Mouse (Mus musculus) heart, embryonic 15.5 days (tissue): Measurements from ENCODE around the gene Marveld1. TPM values are rescaled to one million over a fixed set of nuclear protein-coding genes. Genes with fewer than 3 reads are reported as not detected.

Experiments used
- ATAC-seq: fragments of 200-750 bp; cut with Nextera tagmentation; replicated peaks from 2 replicates; pipeline ENCODE4 v1.8.0; 2017; ENCODE audit warnings: low read depth, moderate TSS enrichment; ENCODE audit not compliant: insufficient number of reproducible peaks, insufficient read depth, low FRiP score
- H3K27ac ChIP-seq: fragments of 300-500 bp; sonication (generic); 2 replicates; pipeline ENCODE4 v1.5.1; 2015; ENCODE audit warnings: mild to moderate bottlenecking, inconsistent platforms
- H3K27me3 ChIP-seq: fragments of 300-500 bp; sonication (generic); 2 replicates; pipeline ENCODE4 v1.6.1; 2015; ENCODE audit warnings: inconsistent platforms
- H3K36me3 ChIP-seq: fragments of 300-500 bp; sonication (generic); 2 replicates; pipeline ENCODE4 v1.6.1; 2015; ENCODE audit warnings: mild to moderate bottlenecking, inconsistent platforms
- H3K4me1 ChIP-seq: fragments of 300-500 bp; sonication (generic); replicated peaks from 2 replicates; pipeline ENCODE4 v1.6.1; 2015; ENCODE audit warnings: inconsistent platforms
- H3K4me2 ChIP-seq: fragments of 300-500 bp; sonication (generic); 2 replicates; pipeline ENCODE4 v1.6.1; 2015; ENCODE audit warnings: inconsistent platforms, mild to moderate bottlenecking, moderate library complexity
- H3K4me3 ChIP-seq: fragments of 300-500 bp; sonication (generic); 2 replicates; pipeline ENCODE4 v1.5.1; 2015; ENCODE audit warnings: mild to moderate bottlenecking, inconsistent platforms
- H3K9ac ChIP-seq: fragments of 300-500 bp; sonication (generic); 2 replicates; pipeline ENCODE4 v1.6.1; 2015; ENCODE audit warnings: mild to moderate bottlenecking, inconsistent platforms
- H3K9me3 ChIP-seq: fragments of 300-500 bp; sonication (generic); replicated peaks from 2 replicates; pipeline ENCODE4 v1.6.1; 2016; ENCODE audit warnings: inconsistent platforms
- WGBS: fragments of 180-500 bp; shearing (Covaris S2); methylation state at CpG from one replicate; pipeline ENCODE4 v1.1.7; 2015; ENCODE audit warnings: mixed read lengths; 5-methylcytosine and 5-hydroxymethylcytosine counted together
- polyA plus RNA-seq: library from polyadenylated mRNA; unstranded; fragments of >200 nt; fragmentation: Nextera tagmentation; extraction: Ambion mirVana; gene quantifications from 2 replicates; pipeline ENCODE4 v1.2.1, GENCODE M21; 2015

Gene Marveld1
- polyA plus RNA-seq, 1 experiment from 2014 or later, result 15.8 TPM

GRCm38 (mm10) chr19:42158246-42159017 lies 11.2 kb downstream of the Marveld1 start:
- H3K27ac ChIP-seq, result no peak overlapping the region
- 28% methylated on average over 13 of the region's 13 CpGs for WGBS
- no peak overlapping the region for H3K9ac ChIP-seq

GRCm38 (mm10) chr19:42163764-42164163 lies 16.6 kb downstream of the Marveld1 start, which contains the start of gene Zfyve27:
TSS of gene Zfyve27 (plus strand) at chr19:42163951.
- Histone ChIP-seq H3K36me3 (no peaks in the 10 kb centered on the region), H3K9me3 (no peaks in the 10 kb centered on the region), H3K27me3 (peaks cover 17% of the 10 kb centered on the region), H3K27ac (no peak within 1 kb of the TSS), H3K9ac (no peak within 1 kb of the TSS), H3K4me3 (no peak within 1 kb of the TSS), H3K4me2 (no peak within 1 kb of the TSS), H3K4me1 (peaks cover under 1% of the 10 kb centered on the region; the same call in 1 of the 2 replicates)
- 55% methylated on average over 5 of the region's 5 CpGs for WGBS
- ATAC-seq, result no peak

More at GRCm38 (mm10) chr19:42158246-42159017, 11.2 kb downstream of the Marveld1 start:
- no peak for ATAC-seq
- peaks cover 3% of the 10 kb centered on the region; the same call in 1 of the 2 replicates for H3K4me1 ChIP-seq
- H3K4me3 ChIP-seq, result no peak overlapping the region
- H3K9me3 ChIP-seq, result no peaks in the 10 kb centered on the region
- no peaks in the 10 kb centered on the region for H3K27me3 ChIP-seq
- H3K4me2 ChIP-seq, result no peak overlapping the region
- H3K36me3 ChIP-seq, result no peaks in the 10 kb centered on the region

- no peak overlapping the region for H3K9ac ChIP-seq
- no peak overlapping the region for H3K4me3 ChIP-seq
- no peak overlapping the region for H3K27ac ChIP-seq
- H3K27me3 ChIP-seq, result peaks cover 21% of the 10 kb centered on the region
- no peaks in the 10 kb centered on the region for H3K36me3 ChIP-seq
- no peaks in the 10 kb centered on the region; the same call in 1 of the 2 replicates for H3K4me1 ChIP-seq
- H3K4me2 ChIP-seq, result no peak overlapping the region
- no peaks in the 10 kb centered on the region for H3K9me3 ChIP-seq
- WGBS, result 54% methylated on average over 7 of the region's 7 CpGs
- no peak for ATAC-seq
Measured at GRCm38 (mm10) chr19:42164188-42164587, 17.0 kb downstream of the Marveld1 start.

- H3K36me3 ChIP-seq, result no peaks in the 10 kb centered on the region
- H3K4me2 ChIP-seq, result peak overlapping the region; percentile 59
- WGBS, result 2% methylated on average over 12 of the region's 12 CpGs
- peak overlapping the region; percentile 36 for H3K4me3 ChIP-seq
- no peak overlapping the region for H3K9ac ChIP-seq
- no peaks in the 10 kb centered on the region for H3K9me3 ChIP-seq
- H3K4me1 ChIP-seq, result peaks cover 8% of the 10 kb centered on the region
- peaks cover 23% of the 10 kb centered on the region for H3K27me3 ChIP-seq
- ATAC-seq, result no peak
- H3K27ac ChIP-seq, result no peak overlapping the region
Measured at GRCm38 (mm10) chr19:42166130-42166529, 18.9 kb downstream of the Marveld1 start.

- WGBS, result 43% methylated on average over 3 of the region's 3 CpGs
- no peak overlapping the region for H3K4me3 ChIP-seq
- no peaks in the 10 kb centered on the region for H3K9me3 ChIP-seq
- H3K9ac ChIP-seq, result no peak overlapping the region
- H3K4me1 ChIP-seq, result peaks cover 14% of the 10 kb centered on the region
- no peak overlapping the region for H3K4me2 ChIP-seq
- peaks cover 23% of the 10 kb centered on the region for H3K27me3 ChIP-seq
- no peak for ATAC-seq
- no peaks in the 10 kb centered on the region for H3K36me3 ChIP-seq
- no peak overlapping the region for H3K27ac ChIP-seq
Measured at GRCm38 (mm10) chr19:42166766-42167165, 19.6 kb downstream of the Marveld1 start.

GRCm38 (mm10) chr19:42167489-42167888 lies 20.3 kb downstream of the Marveld1 start:
- H3K4me1 ChIP-seq, result peaks cover 14% of the 10 kb centered on the region
- no peak overlapping the region for H3K4me3 ChIP-seq
- H3K9me3 ChIP-seq, result no peaks in the 10 kb centered on the region
- no peak overlapping the region for H3K27ac ChIP-seq
- no peak overlapping the region for H3K9ac ChIP-seq
- H3K27me3 ChIP-seq, result peaks cover 23% of the 10 kb centered on the region
- ATAC-seq, result no peak
- 59% methylated on average over 9 of the region's 9 CpGs for WGBS
- H3K36me3 ChIP-seq, result no peaks in the 10 kb centered on the region
- no peak overlapping the region for H3K4me2 ChIP-seq

- WGBS, result 55% methylated on average over 10 of the region's 10 CpGs
- peaks cover 23% of the 10 kb centered on the region for H3K27me3 ChIP-seq
- no peak overlapping the region for H3K4me2 ChIP-seq
- H3K36me3 ChIP-seq, result no peaks in the 10 kb centered on the region
- H3K27ac ChIP-seq, result no peak overlapping the region
- H3K4me3 ChIP-seq, result no peak overlapping the region
- ATAC-seq, result no peak
- H3K4me1 ChIP-seq, result peaks cover 14% of the 10 kb centered on the region
- no peaks in the 10 kb centered on the region for H3K9me3 ChIP-seq
- H3K9ac ChIP-seq, result no peak overlapping the region
Measured at GRCm38 (mm10) chr19:42169322-42169975, 22.2 kb downstream of the Marveld1 start.

GRCm38 (mm10) chr19:42170025-42170969 lies 23.1 kb downstream of the Marveld1 start:
- H3K4me2 ChIP-seq, result peak overlapping the region; percentile 82
- peak overlapping the region; percentile 78 for H3K4me3 ChIP-seq
- H3K27ac ChIP-seq, result peak overlapping the region; percentile 26; the same call in 1 of the 2 replicates
- H3K4me1 ChIP-seq, result peaks cover 14% of the 10 kb centered on the region
- H3K36me3 ChIP-seq, result no peaks in the 10 kb centered on the region
- peaks cover 23% of the 10 kb centered on the region for H3K27me3 ChIP-seq
- WGBS, result 1% methylated on average over 56 of the region's 56 CpGs
- peak overlapping the region; percentile 78 for H3K9ac ChIP-seq
- H3K9me3 ChIP-seq, result no peaks in the 10 kb centered on the region
- peak; percentile 87 for ATAC-seq

GRCm38 (mm10) chr19:42176841-42177240 lies 29.6 kb downstream of the Marveld1 start:
- H3K9me3 ChIP-seq, result no peaks in the 10 kb centered on the region
- WGBS, result 72% methylated on average over 7 of the region's 7 CpGs
- ATAC-seq, result no peak
- peaks cover 7% of the 10 kb centered on the region; the same call in 1 of the 2 replicates for H3K36me3 ChIP-seq
- no peak overlapping the region for H3K4me3 ChIP-seq
- H3K9ac ChIP-seq, result no peak overlapping the region
- H3K4me1 ChIP-seq, result no peaks in the 10 kb centered on the region; the same call in 1 of the 2 replicates
- H3K27ac ChIP-seq, result no peak overlapping the region
- no peak overlapping the region for H3K4me2 ChIP-seq
- H3K27me3 ChIP-seq, result no peaks in the 10 kb centered on the region

- Histone ChIP-seq H3K4me1 (no peaks in the 10 kb centered on the region; the same call in 1 of the 2 replicates), H3K9me3 (no peaks in the 10 kb centered on the region), H3K27ac (no peak overlapping the region), H3K27me3 (no peaks in the 10 kb centered on the region), H3K4me2 (no peak overlapping the region), H3K36me3 (peaks cover 7% of the 10 kb centered on the region; the same call in 1 of the 2 replicates), H3K4me3 (no peak overlapping the region), H3K9ac (no peak overlapping the region)
- 71% methylated on average over 2 of the region's 2 CpGs for WGBS
- ATAC-seq, result no peak
Measured at GRCm38 (mm10) chr19:42177461-42177860, 30.3 kb downstream of the Marveld1 start.
